Mouse (Mus musculus): Measurements from ENCODE around the gene Tm7sf2.

- TF ChIP-seq POLR2A (IDR thresholded peaks at IDR 0.05; ENCODE audit: low read depth, low read length) = no peak
- TF ChIP-seq CTCF (IDR thresholded peaks at IDR 0.05; ENCODE audit: borderline replicate concordance, insufficient read depth, low read length) = no peak
Observed at GRCm38 (mm10) chr19:6102169-6102853, 34.1 kb upstream of the Tm7sf2 start.

Measured in embryonic fibroblast, embryonic 13.5 days (primary cell).